Mouse (Mus musculus): ENCODE measurements around the gene Olfr785. TPM values are rescaled to one million over a fixed set of nuclear protein-coding genes. Genes with fewer than 3 reads are reported as not detected.

Gene Olfr785
- not detected in 2 replicates for polyA plus RNA-seq (2015; fragmentation: Nextera tagmentation; extraction: Ambion mirVana)

DNA sequence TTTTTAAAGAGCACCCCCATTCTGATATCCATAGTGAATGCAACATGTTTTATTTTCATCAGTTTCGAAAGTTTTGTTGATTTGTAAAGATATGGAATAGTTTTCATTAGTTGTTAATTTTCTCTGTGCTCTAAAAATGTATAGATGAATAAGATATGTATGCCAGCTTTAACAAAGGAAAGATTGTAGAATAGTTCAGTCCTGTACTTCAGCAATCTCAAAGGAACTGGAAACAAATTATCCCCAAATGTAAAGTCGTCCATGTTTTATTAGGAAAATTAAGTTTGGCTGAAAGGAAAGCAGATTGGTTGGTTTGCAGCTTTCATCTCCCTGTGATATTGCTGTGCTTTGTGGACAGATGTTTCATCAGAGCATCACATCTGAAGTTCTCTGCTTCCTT lies at the start of gene Olfr785:
Gene Olfr785 (plus strand): TSS at position 301 of the 400 bp plus-strand sequence.

DNA sequence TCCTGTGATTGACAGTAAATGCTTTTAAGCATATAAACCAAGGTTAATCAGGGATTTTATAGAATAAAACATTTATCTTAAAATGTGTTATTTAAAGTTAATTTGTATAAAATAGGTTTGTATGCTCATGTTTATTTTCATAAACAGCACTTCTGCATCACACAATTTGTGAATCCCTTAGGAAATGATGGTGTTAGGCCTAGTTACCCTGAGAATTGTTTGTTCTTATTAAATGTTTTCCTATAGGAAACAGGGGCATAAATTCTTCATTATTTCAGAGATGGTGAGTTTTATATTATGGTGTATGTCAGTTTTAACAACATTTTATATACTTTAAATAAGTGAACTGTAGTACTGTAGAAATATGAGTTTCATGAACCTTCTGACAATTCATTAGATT lies 21.4 kb upstream of the Olfr785 start, which contains the start of gene Olfr784:
Gene Olfr784 (plus strand): TSS at position 301 of the 400 bp plus-strand sequence.

DNA sequence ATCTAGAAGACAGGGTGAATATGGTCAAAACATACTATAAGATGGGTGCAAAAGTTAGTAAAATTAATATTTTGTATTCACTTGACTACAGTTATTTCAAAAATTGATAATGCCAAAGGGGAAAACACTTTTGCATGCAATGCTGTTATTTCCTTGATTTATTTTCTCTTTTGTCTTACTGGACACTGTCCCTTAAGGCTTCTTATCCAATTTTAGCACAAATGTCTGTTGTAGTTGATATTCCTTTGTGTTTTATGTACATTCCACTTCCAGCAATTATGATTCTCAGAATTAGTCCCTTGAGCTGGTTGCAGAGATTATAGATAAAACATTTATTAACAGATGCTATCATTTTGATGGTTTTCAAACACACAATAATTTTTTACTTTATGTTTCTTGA lies 21.8 kb downstream of the Olfr785 start, which contains the start of gene Olfr786:
Gene Olfr786 (plus strand): TSS at position 301 of the 400 bp plus-strand sequence.

Other genes with a start within 250 kb of the Olfr785 start
- not detected in 2 replicates for gene Olfr771, start 240.7 kb upstream of the Olfr785 start, polyA plus RNA-seq (2015; fragmentation: Nextera tagmentation; extraction: Ambion mirVana)
- gene Olfr772, start 227.5 kb upstream of the Olfr785 start, polyA plus RNA-seq (2015; fragmentation: Nextera tagmentation; extraction: Ambion mirVana) = not detected in 2 replicates
- not detected in 2 replicates for gene Olfr773, start 218.0 kb upstream of the Olfr785 start, polyA plus RNA-seq (2015; fragmentation: Nextera tagmentation; extraction: Ambion mirVana)
- gene Olfr774, start 169.2 kb upstream of the Olfr785 start, polyA plus RNA-seq (2015; fragmentation: Nextera tagmentation; extraction: Ambion mirVana) = not detected in 2 replicates
- not detected in 2 replicates for gene Olfr775, start 157.0 kb upstream of the Olfr785 start, polyA plus RNA-seq (2015; fragmentation: Nextera tagmentation; extraction: Ambion mirVana)
- gene Olfr776, start 146.3 kb upstream of the Olfr785 start, polyA plus RNA-seq (2015; fragmentation: Nextera tagmentation; extraction: Ambion mirVana) = not detected in 2 replicates
- not detected in 2 replicates for gene Olfr777, start 133.9 kb upstream of the Olfr785 start, polyA plus RNA-seq (2015; fragmentation: Nextera tagmentation; extraction: Ambion mirVana)
- not detected in 2 replicates for gene Olfr780, start 87.3 kb upstream of the Olfr785 start, polyA plus RNA-seq (2015; fragmentation: Nextera tagmentation; extraction: Ambion mirVana)
- gene Olfr781, start 76.6 kb upstream of the Olfr785 start, polyA plus RNA-seq (2015; fragmentation: Nextera tagmentation; extraction: Ambion mirVana) = not detected in 2 replicates
- gene Olfr782, start 56.6 kb upstream of the Olfr785 start, polyA plus RNA-seq (2015; fragmentation: Nextera tagmentation; extraction: Ambion mirVana) = not detected in 2 replicates
- 0.04 TPM in 1 of 2 replicates, not detected in the other for gene Olfr784, start 21.3 kb upstream of the Olfr785 start, polyA plus RNA-seq (2015; fragmentation: Nextera tagmentation; extraction: Ambion mirVana)
- not detected in 2 replicates for gene Olfr786, start 21.9 kb downstream of the Olfr785 start, polyA plus RNA-seq (2015; fragmentation: Nextera tagmentation; extraction: Ambion mirVana)
- not detected in 2 replicates for gene Olfr787, start 56.4 kb downstream of the Olfr785 start, polyA plus RNA-seq (2015; fragmentation: Nextera tagmentation; extraction: Ambion mirVana)
- gene Olfr788, start 65.6 kb downstream of the Olfr785 start, polyA plus RNA-seq (2015; fragmentation: Nextera tagmentation; extraction: Ambion mirVana) = not detected in 2 replicates
- gene Olfr789, start 79.3 kb downstream of the Olfr785 start, polyA plus RNA-seq (2015; fragmentation: Nextera tagmentation; extraction: Ambion mirVana) = not detected in 2 replicates
- gene Olfr790, start 93.1 kb downstream of the Olfr785 start, polyA plus RNA-seq (2015; fragmentation: Nextera tagmentation; extraction: Ambion mirVana) = not detected in 2 replicates
- gene Olfr791, start 116.4 kb downstream of the Olfr785 start, polyA plus RNA-seq (2015; fragmentation: Nextera tagmentation; extraction: Ambion mirVana) = not detected in 2 replicates
- gene Olfr792, start 133.7 kb downstream of the Olfr785 start, polyA plus RNA-seq (2015; fragmentation: Nextera tagmentation; extraction: Ambion mirVana) = not detected in 2 replicates
- not detected in 2 replicates for gene Olfr794, start 162.2 kb downstream of the Olfr785 start, polyA plus RNA-seq (2015; fragmentation: Nextera tagmentation; extraction: Ambion mirVana)
- not detected in 2 replicates for gene Olfr796, start 207.1 kb downstream of the Olfr785 start, polyA plus RNA-seq (2015; fragmentation: Nextera tagmentation; extraction: Ambion mirVana)
- gene Olfr798, start 222.5 kb downstream of the Olfr785 start, polyA plus RNA-seq (2015; fragmentation: Nextera tagmentation; extraction: Ambion mirVana) = not detected in 2 replicates
- not detected in 2 replicates for gene Olfr799, start 232.1 kb downstream of the Olfr785 start, polyA plus RNA-seq (2015; fragmentation: Nextera tagmentation; extraction: Ambion mirVana)

Measured in adrenal gland, postnatal 0 days (tissue).